Mouse (Mus musculus) olfactory bulb, adult 2 months (tissue): ENCODE results near the gene Rmnd5b.

ENCODE experiments used
- CTCF ChIP-seq: fragments of 200-500 bp; IDR thresholded peaks from 2 replicates; pipeline ENCODE4 v1.5.1; 2012; ENCODE audit warnings: low read depth, mild to moderate bottlenecking, low read length, moderate library complexity; ENCODE audit not compliant: insufficient read depth
- POLR2A ChIP-seq: fragments of 200-500 bp; IDR thresholded peaks from 2 replicates; pipeline ENCODE4 v1.6.1; 2012; ENCODE audit warnings: mild to moderate bottlenecking, low read depth, low read length, moderate library complexity; ENCODE audit not compliant: insufficient read depth

- no peak for TF ChIP-seq POLR2A
- no peak for TF ChIP-seq CTCF
Measured at GRCm38 (mm10) chr11:51681324-51681975, 45.8 kb upstream of the Rmnd5b start.
